Mouse (Mus musculus) layer of hippocampus, postnatal 14 days (tissue): ENCODE results near the gene Gpsm1. TPM values are rescaled to one million over a fixed set of nuclear protein-coding genes. Genes with fewer than 3 reads are reported as not detected.
A peak's percentile ranks its signal among the peaks of the same experiment; 100 is the strongest.

Experiments
- DNase-seq, 2 experiments: peaks; one replicate each; pipeline ENCODE4 v3.0.0; 2021 to 2022; ENCODE audit warnings: low spot score in 2 of 2, mixed read lengths in 1 of 2
- total RNA-seq, 2 experiments: library from RNA; stranded (reverse); gene quantifications; 2 replicates each; pipeline ENCODE4 v1.2.3; 2021

Gpsm1 gene
- total RNA-seq, 2 experiments from 2014 or later: 48.4 to 57.6 TPM

DNA sequence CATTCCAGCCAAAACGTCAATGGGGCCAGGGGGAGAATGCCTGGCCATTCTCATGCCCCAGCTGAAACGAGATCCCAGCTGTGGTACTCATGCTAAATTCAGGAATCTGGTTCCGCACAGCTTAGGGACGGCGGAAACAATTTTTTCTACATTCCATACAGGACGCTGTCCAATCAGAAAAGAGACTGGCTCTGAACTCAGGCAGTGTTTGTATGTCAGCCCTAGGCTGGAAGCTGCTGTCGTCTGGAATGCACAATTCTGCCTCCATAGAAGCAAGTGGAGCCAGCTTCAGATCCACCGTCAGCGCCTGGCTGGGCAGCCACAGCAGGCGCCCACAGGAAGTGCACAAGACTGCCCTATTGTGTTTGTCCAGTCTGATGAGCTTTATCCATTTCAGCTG lies 5.6 kb upstream of the Gpsm1 start:
- DNase-seq: no peak

DNA sequence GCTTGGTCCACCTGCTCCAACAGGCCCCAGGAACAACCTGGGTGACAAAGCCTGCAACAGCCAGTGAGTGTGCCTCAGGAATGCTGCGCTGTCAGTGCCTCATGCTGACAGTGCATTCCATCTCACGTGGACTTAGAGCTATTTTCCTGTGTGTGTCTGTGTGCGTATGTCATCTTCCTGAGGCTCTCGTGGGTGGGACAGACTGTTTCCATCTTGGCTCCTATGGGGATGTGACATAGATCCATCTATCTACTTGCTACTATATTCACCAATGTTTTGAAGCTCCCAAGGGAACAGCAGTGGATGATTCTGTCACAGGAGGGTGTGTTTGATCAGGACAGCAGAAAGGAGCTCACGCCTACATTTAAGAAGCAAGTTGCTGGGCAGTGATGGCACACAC lies 3.4 kb upstream of the Gpsm1 start:
- no peak for DNase-seq

- DNase-seq: no peak
Measured at GRCm38 (mm10) chr2:26312812-26313211, 2.5 kb upstream of the Gpsm1 start.

DNA sequence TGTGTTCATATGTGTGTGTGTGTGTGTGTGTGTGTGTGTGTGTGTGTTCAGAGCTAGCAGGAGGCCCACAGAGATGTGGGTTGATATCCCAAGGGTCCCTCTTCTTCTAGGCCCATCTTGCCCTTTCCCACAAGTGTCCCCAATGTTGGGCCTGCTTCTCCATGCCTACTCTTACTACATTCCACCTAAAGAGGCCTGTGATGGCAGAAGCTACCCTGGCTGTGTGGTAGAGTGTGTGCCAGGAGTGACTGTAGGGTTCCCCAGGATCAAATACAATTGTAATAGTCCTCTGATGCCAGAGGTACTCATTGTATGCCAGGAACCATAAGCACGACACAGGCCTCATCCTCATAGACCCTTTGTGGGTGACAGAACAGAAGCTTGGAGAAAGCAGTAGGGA lies 1.9 kb upstream of the Gpsm1 start:
- DNase-seq: no peak

DNA sequence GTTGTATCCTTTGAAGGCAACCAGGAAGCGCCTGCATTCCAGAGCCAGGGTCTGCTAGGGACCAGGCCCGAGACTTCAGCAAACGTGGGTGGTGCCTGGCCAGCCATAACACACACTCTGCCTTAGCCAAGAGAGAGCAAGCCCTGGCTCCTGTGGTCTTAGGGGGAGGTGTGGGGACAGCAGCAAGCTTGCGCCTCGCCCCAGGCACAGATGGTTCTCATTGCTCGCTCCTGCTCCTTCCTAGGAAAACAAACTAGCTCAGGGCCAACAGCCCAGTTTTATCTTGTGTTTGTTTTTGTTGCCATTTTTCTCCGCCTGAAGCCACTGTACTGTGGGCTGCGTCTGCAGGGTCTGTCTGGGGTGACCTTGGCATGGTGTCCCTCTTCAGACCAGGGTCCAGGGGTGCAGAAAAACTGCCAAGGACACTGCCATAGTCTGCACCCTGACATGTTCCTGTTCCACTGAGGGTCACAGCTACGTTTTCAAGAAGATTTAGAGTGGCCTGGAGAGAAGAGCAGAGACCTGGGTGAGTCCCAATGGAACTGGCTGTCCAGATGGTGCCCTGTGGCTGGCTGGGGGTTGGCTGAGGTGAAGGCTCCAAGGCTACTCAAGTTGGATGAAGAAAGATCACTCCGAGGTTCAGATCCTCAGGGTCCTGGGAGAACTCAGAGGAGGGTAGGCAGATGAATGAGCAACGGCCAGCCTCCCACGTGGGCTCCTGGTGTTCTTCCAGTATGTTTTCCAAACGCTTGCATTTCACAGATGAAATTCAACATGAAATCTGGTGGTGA lies 839 bp upstream of the Gpsm1 start:
- no peak for DNase-seq

DNA sequence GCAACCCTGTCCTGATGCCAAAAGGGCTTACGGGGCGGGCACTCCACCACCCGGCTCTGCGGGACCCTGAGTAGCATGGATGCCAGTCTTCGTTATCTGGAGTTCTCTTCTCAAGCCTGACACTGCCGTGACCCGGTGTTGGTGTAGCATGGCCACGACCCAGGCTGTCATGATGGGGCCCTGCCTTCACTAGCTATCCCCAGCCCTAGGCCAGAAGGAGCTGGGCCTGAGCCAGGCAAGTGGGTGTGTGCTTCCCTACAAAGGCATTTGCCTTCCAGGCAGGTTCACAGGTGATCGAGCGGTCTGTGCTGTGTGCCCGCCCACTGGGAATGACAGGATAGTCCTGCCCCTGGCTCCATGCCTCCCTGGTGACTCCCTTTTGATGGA lies 603 bp downstream of the Gpsm1 start:
- no peak for DNase-seq

GRCm38 (mm10) chr2:26316576-26317246 lies 1.4 kb downstream of the Gpsm1 start:
- DNase-seq: no peak

DNA sequence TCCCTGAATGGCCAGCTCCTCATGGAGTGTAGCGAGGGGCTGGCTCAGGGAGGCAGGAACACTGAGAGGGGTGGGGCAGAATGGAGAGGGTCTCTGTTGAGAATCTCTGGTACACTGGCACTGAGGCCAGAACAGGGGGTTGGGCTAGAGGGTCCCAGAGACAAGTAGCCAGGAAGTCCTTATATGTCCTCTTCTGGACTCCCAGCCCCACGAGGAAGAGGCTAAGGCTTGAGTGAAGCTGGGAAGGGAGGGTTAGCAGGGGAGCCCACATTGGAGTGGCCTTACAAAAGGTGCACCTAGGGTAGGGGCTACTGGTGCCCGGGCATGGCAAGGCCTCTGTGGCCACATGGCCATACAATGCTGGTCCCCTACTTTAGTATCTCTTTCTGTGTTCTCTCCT lies 2.1 kb downstream of the Gpsm1 start:
- DNase-seq: no peak

DNA sequence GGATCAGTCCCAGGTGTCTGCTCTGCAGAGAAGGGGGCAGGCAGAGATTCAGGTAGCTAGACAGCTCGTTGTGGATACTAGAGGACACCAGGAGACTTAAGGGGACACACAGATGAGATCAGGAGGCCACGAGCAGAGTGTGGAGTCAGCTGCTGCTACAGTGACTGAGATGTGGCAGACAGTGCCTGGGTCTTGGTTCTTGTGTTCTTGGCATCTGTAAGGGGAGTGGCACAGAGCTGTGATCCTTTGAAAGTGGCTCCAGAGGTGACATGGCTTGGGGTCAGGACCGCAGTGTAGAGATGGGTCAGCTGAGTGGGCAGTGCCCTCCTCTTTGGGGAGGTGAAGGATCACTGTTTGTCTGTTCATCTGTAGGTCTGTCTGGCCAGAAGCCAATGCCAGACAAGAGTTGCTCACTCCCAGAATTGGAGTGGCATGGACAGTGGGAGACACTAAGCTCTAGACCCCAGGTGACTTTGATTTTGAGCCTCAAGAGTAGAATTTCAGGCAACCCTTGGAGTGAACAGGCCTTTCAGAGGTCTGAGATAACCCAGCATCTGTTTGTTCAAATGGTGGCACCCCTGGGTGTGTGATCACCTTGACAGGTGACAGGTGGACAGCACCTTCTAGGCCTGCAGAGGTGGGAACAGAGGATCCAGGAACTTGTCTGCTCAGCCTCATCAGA lies 2.8 kb downstream of the Gpsm1 start:
- no peak for DNase-seq

GRCm38 (mm10) chr2:26319109-26319508 lies 3.8 kb downstream of the Gpsm1 start:
- no peak for DNase-seq

DNA sequence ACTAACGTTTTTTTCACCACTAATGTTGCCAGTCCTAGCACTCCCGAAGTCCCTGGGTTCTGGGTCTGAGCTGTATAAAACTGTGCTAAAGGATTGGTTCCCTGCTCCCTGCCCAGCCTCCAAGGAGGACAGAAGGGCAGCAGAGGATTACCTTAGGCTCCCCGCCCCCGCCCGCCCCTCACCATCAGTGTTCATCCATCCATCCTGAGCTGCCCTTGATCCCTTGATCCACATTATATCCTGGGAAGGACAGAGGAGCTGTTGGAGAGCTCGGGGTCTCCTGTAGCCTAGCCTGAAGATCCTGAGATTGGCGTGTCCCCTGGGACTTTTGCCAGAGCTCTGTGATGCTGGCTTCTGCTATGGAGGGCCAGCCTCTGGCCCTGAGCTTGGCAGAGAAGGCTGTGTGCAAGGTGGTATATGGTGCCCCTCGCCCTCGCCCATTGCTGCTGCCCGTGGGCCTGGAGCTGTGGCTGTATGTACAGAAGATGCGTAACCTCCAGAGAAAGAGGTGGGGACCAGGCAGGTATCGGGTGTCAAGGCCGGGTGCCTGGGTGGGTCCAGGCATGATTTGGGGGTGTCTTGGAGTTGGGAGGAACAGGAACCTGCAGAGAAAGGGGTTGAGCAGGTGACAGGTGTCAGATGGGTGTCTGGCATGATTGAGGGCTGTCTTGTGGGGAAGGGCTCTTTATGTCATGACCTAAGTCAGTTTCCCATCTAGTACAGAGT lies 4.4 kb downstream of the Gpsm1 start:
- DNase-seq: no peak

DNA sequence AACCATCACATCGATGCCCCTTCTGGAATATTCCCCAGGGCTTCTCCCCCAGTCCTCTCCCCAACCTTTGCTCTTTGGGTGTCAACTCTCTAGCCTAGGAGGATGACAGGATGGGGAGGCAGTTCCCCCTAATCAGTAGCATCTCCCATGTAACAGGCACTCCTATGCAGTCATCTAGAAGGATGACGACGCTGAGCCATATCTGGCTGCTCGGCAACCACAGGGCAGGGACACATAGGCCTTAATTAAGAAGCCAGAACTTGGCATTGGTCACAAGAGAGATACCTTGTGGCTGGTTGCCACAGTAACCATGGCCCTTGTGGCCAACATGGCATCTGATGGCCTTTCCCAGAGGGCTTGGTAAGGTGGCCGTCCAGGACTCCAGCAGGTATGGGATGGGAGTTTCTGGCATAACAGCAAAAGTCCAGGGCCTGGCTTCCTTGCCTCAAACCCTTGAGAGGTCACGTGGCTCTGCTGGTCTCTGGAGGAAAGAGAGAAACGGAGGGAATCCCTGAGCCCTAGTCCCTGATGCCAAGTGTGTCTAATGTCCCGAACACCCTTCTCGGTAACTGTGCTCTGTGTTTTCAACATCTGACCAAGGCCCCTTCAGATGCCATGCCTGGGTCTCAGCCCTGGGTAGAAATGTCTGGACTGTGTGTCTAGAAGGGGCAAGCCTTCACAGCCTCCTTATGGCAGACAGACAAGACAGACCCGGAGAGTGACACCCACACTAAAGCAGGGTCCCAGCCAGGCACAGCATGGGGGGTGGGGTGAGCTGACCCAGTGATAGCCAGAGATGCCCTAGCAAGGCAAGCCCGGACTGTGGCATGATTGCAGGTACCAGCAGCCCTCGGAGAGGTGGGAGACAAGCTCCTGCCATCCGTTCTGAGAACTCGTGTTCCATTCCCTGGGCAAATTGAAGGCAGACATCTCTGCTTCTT lies 5.2 kb downstream of the Gpsm1 start:
- no peak for DNase-seq

GRCm38 (mm10) chr2:26323589-26324325 lies 8.4 kb downstream of the Gpsm1 start:
- DNase-seq: no peak

DNA sequence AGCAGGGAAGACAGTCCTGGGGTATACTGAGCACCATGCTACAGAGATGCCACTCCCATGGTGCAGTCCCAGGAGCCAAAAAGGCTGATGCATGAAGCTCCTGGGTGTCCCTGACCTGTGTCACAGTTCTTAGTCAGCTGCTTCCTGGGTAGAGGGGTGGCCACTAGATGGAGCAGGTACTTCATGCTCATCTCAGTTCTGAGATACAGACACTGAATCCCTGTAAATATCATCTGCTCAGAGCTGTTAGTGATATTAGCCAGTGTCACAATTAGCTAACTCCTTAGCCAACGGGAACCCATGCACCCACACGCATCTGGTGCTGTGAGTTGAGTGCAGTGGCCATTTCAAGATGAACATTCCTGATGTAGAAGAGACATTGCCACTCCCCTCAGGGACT lies 9.6 kb downstream of the Gpsm1 start:
- DNase-seq: peak in 1 of 2 experiments; percentile 58

- DNase-seq: no peak
Measured at GRCm38 (mm10) chr2:26325386-26326181, 10.3 kb downstream of the Gpsm1 start.

GRCm38 (mm10) chr2:26327852-26328251 lies 12.5 kb downstream of the Gpsm1 start:
- DNase-seq: no peak

DNA sequence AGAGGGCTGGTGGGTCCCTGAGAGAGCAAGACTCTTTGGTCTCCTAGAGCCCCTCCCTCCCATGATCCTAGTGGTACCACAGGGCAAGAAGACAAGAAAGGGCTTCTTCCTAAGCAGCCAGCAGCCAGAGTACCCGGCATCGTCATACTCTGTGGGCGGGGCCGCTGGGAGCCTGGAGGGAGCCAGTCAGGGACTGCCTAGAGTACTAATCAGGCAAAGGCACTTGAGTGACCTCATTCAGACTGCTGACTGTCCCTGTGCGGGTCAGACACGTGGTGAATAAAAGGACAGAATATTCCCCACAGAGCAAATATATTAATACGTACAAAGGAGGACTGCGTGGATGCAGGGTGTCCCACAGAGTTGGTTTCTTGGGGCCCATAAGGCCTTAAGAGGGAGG lies 14.1 kb downstream of the Gpsm1 start:
- peak in 1 of 2 experiments; percentile 69 for DNase-seq

DNA sequence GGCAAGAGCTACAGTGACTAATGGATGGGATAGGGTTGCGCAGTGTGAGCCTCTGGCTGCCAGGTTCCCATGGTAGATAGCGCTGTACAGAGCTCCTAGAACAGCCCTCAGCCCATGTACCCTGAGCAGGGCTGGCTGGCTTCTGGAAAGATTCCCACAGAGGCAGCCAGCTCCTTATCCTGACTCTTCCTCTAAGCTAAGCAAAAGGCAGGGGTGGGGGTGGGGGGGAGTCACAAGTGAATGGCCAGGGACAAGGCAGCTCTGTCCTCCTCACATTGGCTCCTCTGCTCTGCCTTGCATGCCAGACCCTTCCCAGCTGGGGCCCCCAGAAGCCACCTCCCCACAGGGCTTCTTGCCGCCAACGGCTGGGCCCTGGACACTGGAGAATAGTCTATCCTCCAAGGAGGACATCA lies 14.7 kb downstream of the Gpsm1 start:
- peak in 1 of 2 experiments; percentile 50 for DNase-seq

DNA sequence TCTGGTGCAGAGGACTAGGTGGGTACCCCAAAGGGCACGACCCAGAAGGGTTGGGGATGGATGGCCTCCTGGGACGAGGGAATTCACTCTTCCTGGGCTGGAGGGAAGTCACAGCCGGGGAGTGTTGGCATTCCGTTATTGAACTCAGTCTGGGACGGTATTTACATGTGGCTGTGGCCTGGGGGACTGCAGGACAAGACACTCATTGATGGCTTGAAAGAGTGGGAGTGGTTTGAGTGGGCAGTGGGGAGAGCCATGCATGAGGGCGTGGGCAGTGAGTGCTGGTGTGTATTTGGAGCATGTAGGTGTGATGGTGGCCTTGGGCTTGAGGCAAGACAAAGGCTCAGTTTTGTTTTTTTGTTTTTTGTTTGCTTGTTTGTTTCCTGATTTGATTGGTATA lies 15.4 kb downstream of the Gpsm1 start:
- DNase-seq: peak in 1 of 2 experiments; percentile 39
